Mouse (Mus musculus): ENCODE measurements around the gene Rfc4. TPM values are rescaled to one million over a fixed set of nuclear protein-coding genes. Genes with fewer than 3 reads are reported as not detected.

Gene Rfc4
- 6.0 to 13.5 TPM (median 12.6 TPM) in 3 replicates for total RNA-seq (2017)

DNA sequence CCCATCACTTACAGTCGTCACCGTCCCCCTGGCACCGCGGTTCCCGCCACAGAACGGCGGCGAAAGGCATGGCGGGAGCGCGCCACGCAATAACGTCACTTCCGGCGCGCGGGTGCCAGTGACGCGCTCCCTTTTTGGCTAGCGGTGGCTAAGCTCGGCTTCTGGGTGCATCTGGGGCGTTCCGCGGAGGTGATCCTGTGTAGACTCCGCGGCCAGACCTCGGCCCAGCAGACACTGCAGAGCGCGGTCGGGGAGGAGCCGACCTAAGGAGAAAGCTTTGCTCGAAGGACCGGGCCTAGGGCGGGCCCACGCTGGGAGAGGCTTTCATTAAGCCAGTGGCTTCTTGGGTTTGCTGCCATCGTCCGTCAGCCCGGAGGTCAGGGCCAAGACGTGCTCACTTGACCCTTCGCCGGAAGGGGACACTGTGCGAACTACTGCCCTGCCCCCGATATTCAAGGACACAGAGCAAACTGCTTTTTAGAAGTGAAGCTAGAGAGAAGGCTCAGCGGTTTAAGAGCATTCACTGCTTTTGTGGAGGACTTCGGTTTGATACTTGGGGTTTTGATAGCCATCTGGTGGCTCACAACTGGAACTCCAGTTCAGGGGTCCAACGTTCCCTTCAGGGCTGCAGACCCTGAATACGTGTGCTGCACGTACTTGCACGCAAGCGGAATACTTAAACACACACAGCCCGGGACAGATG, at the start of gene Rfc4:
TSS of gene Rfc4 (minus strand) at position 65 of the 703 bp plus-strand sequence.
- ATAC-seq (replicated peaks; ENCODE audit: insufficient number of reproducible peaks, low FRiP score, low TSS enrichment, poor library complexity, severe bottlenecking), result peak; percentile 97

DNA sequence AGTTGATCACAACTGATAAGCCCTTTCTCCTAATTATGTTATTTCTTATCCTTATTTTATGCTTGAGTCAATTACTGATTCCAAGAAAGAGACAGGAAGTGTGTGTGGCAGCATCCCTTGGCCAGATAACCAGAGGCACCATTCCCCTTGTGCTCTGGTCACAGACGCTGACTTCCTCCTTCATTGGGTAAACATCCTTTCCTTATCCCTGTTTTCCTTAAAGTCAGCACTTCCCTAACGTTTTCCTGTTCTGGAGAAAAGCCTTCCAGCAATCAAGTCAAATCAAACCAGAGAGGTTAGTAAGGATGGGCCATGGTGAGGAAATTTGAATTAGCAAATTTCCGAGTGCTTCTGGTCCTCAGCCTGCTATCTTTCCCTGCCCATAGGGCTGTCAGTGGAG, 48.4 kb upstream of the Rfc4 start:
- ATAC-seq (replicated peaks; ENCODE audit: insufficient number of reproducible peaks, low FRiP score, low TSS enrichment, poor library complexity, severe bottlenecking), result no peak

DNA sequence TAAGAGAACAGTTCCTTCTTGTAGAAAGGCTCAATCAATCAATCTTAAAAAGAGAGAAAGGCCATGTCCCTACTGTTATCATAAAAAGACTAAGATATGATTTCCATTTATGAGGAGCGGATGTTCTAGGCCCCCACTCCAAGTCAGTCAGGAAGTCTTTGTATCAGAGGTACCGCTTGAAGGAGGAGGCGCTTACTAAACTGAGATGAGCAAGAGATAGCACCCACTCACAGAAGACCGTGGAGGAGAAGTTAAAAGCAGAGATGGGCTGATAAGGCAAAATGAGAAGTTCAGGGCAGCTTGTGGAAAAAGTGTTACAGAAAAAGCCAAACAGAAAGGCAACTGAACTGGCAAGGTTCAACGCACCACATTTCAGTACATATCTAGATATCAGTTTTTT, 47.3 kb upstream of the Rfc4 start:
- no peak for ATAC-seq (replicated peaks; ENCODE audit: insufficient number of reproducible peaks, low FRiP score, low TSS enrichment, poor library complexity, severe bottlenecking)

DNA sequence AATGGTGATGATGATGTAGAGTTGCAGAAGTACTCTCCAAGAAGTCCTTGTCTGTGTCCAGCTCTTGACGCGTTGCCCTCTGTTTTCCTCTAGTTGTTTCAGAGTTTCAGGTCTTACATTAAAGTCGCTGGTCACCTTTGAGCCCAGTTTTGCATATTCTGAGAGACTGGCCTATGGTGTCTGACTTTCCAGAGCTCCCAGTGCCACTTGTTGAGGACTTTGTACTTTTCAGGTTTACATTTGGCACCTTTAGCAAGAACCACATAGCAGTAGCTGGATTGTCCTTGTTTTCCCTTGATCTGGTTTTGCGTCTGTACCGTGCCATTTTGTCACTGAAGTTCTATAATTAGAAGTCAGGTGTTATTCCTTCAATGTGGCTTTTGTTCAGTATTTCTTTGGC, 46.4 kb upstream of the Rfc4 start:
- no peak for ATAC-seq (replicated peaks; ENCODE audit: insufficient number of reproducible peaks, low FRiP score, low TSS enrichment, poor library complexity, severe bottlenecking)

DNA sequence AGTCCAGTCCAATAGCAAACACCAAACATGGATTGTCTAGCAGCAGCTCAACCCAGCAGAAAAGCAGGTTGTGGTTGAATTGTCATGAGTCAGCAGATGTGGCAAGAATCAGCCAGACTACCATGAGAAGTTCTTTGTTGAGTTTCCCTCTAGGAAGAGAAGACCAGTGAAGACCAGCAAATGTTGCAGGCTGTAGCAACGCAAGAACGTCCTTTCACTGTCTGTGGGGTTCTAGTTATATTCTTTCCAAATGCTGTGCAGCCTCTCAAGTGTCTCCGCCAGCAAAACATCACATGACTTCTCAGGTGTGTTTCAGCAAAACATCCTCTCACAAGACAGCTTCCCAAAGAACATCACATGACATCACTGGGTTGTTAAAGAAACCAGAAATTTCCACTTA, 43.3 kb upstream of the Rfc4 start:
- ATAC-seq (replicated peaks; ENCODE audit: insufficient number of reproducible peaks, low FRiP score, low TSS enrichment, poor library complexity, severe bottlenecking), result no peak

DNA sequence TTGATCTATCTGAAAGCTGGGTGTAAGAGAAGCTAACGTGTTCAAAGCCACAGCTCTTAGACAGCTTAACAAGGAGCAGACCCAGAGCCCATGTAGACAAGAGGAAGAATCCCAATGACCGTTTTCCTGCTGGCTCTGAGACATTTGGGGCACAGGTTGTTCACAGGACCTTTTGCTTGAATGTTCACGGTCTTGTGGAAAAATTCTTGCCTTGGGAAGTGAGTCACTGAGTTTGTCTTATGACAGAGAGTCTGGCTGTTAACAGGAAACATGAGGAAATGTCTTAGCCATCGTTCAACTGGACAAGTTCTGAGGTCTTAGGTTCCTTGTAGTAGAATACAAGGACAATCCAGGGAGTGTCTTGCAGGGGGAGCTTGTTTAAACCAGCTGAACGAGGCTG, 39.5 kb upstream of the Rfc4 start:
- no peak for ATAC-seq (replicated peaks; ENCODE audit: insufficient number of reproducible peaks, low FRiP score, low TSS enrichment, poor library complexity, severe bottlenecking)

DNA sequence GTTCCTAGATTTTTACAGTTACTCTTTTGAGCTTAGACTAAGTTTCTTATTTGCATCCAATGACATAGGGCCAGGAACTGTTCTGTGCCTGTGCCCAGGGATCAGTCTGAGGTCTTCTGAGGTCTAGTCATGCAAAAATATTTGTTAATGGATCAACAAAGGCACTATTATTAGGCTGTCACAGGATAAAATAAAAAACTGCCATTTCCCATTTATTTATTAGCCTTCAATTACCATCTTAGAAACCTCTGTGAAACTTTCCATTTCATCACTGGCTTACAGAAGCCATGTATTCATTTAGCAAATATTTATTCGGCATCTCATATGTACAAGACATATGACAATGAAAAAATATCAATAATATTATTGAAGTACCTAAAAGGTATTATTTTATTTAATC, 39.1 kb upstream of the Rfc4 start:
- no peak for ATAC-seq (replicated peaks; ENCODE audit: insufficient number of reproducible peaks, low FRiP score, low TSS enrichment, poor library complexity, severe bottlenecking)

DNA sequence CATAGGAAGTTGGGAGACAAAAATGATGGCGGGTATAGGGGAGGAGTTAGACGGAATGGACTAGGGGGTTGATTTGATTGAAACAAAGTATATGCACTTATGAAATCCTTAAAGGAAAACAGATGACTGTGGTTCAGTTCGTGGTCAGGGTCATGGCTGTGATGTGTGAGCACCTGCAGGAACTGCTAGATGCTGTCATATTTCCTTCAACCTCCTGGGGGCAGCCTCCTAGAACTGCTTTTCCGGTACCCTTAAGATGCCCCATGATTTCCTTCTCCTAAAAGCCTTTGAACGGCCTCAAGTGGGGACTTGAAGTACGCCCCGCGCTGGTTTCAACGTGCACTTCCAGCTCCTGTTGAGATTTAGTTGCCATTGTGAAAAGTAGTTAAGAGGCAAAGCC, 37.9 kb upstream of the Rfc4 start:
- no peak for ATAC-seq (replicated peaks; ENCODE audit: insufficient number of reproducible peaks, low FRiP score, low TSS enrichment, poor library complexity, severe bottlenecking)

DNA sequence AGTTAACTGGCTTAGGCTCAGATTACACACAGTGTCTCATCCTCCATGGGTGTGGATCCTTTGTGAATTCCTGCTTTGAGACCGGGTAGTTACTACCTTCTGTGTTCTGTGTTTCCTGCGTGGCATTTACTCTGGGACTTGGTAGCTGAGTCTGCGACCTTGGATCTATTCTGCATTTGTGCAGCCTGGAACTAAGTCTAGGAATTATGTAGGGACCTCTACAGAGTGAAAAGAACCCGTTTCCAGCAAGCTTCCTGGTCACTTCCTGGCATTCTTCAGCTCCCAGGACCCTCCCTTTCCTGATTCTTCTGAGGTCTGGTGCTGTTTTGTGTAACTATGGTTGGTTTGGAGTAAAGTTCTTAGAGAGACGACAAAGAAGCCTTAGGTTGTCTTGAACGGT, 36.9 kb upstream of the Rfc4 start:
- no peak for ATAC-seq (replicated peaks; ENCODE audit: insufficient number of reproducible peaks, low FRiP score, low TSS enrichment, poor library complexity, severe bottlenecking)

DNA sequence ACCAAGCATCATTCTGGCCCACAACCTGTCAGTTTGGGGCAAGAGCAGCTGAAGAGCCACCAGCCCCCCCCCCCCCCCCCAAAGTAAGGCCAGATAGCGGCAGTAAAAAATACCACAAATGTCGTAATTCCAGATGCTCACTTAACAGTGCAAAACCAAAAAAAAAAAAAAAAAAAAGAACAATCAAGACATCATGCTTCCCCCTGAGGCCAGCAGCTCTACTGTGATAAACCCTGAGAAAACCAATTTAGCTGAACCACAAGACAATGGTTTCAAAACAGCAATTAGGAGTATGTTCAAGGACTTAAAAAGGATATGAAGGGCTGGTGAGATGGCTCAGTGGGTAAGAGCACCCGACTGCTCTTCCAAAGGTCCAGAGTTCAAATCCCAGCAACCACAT, 34.6 kb upstream of the Rfc4 start:
- no peak for ATAC-seq (replicated peaks; ENCODE audit: insufficient number of reproducible peaks, low FRiP score, low TSS enrichment, poor library complexity, severe bottlenecking)

DNA sequence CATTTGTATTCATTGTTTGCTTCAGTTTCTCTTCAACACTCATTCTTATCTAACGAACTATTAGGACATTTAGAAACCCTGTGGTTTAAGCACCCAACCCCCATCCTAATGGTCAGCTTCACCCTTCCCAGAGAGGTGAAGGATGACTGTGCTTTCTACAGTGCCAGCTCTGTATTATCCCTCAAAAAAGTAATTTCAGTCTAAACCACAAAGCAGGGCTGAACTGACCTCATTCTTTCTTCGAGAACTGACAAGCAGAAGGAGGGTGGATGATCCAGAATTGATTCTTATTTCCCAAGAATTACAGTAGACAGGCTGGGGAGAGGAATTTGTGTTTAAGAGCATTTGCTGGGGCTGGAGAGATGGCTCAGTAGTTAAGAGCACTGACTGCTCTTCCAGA, 32.2 kb upstream of the Rfc4 start:
- no peak for ATAC-seq (replicated peaks; ENCODE audit: insufficient number of reproducible peaks, low FRiP score, low TSS enrichment, poor library complexity, severe bottlenecking)

DNA sequence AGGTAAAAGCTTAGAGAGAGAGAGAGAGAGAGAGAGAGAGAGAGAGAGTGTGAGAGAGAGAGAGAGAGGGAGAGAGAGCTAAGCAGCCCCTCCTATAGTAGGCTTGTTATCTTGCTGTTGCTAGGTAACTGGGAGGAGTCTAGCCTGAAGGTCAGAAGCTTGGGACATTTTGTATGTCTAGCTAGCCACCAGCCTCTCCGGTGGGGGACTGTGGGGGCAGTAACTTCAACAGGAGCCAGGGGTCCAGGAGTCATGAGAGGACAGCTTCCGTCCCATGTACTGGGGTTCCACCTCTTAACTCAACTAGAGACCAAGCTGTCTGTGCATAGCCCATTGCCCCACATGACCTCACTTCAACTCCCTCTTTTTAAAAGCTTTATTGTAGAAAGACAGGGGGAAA, 31.4 kb upstream of the Rfc4 start:
- ATAC-seq (replicated peaks; ENCODE audit: insufficient number of reproducible peaks, low FRiP score, low TSS enrichment, poor library complexity, severe bottlenecking), result no peak

DNA sequence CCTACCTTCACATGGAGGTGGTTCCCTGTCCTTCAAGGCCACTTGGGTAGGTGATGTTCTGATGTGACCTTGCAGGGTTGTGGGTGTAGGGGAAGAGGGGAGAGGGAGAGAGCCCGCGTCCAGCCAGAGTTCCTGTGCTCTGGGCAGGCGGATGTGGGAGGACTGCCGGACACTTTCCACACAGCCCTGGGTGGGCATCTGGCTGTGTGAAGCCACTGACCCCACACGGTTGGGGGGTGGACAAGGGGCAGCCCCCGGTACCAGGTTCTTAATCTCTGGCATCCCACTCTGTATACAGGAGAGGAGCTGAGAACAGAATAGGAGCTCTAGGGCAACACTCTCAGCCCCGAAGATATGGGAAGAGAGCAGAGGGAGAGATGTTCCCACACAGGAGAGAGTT, 30.8 kb upstream of the Rfc4 start:
- no peak for ATAC-seq (replicated peaks; ENCODE audit: insufficient number of reproducible peaks, low FRiP score, low TSS enrichment, poor library complexity, severe bottlenecking)

DNA sequence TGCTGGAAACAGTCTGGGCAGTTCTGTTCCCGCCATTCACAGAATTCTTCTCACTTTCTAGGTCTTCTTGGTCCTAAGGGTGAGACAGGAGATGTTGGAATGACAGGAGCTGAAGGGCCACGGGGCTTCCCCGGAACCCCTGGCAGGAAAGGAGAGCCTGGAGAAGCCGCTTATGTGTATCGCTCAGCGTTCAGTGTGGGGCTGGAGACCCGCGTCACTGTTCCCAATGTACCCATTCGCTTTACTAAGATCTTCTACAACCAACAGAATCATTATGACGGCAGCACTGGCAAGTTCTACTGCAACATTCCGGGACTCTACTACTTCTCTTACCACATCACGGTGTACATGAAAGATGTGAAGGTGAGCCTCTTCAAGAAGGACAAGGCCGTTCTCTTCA, 29.5 kb upstream of the Rfc4 start:
- ATAC-seq (replicated peaks; ENCODE audit: insufficient number of reproducible peaks, low FRiP score, low TSS enrichment, poor library complexity, severe bottlenecking), result no peak

DNA sequence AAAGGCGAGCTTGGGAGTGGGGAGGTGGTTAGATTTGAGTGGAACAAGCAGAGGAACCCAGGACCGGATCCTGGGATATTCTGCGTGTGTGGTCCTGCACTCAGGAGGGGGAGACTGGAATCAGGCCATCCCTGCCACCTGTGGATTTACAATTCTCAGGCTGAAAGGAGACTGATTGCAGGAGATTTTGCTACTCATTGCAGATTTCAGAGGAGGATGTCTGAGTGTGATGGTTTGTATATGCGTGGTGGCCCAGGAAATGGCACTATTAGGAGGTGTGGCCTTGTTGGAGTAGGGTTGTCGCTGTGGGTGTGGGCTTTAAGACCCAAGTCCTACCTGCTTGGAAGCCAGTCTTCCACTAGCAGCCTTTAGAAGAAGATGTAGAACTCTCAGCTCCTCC, 26.7 kb upstream of the Rfc4 start:
- no peak for ATAC-seq (replicated peaks; ENCODE audit: insufficient number of reproducible peaks, low FRiP score, low TSS enrichment, poor library complexity, severe bottlenecking)

DNA sequence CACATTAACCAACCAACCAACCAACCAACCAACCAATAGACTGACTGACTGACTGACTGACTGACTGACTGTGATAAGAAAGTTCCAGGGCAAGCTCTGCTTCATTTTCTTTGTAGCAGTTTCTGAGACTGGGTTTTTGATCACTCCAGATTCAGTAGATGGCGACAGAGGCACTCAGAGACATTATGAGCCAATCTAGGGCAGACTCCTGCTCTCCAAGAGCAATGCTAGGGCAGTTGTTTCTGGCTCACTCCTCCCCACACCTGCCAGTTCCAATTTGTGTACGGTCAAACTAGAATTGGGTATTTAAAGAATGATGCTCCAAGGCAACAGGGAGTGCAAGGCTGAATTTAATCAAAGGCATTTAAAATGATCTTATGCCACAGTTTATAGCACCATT, 23.9 kb upstream of the Rfc4 start:
- no peak for ATAC-seq (replicated peaks; ENCODE audit: insufficient number of reproducible peaks, low FRiP score, low TSS enrichment, poor library complexity, severe bottlenecking)

DNA sequence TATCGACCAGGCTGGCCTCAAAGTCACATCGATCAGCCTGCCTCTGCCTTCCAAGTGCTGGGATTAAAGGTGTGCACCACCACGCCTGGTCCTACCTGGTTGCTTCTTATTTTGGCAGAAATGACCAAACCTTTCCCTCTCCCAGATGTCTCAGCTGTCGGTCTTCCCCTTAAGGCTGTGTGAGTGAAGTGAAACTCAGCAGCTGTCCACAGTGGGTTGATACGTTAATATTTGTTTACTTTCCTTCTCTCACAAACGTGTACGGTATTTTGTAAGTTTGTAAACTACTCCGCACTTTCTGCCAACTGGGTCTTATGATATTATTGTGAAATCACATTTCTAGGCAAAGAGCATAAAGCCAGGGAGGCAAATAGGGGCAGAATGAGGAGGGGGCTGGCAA, 21.9 kb upstream of the Rfc4 start:
- ATAC-seq (replicated peaks; ENCODE audit: insufficient number of reproducible peaks, low FRiP score, low TSS enrichment, poor library complexity, severe bottlenecking), result no peak

DNA sequence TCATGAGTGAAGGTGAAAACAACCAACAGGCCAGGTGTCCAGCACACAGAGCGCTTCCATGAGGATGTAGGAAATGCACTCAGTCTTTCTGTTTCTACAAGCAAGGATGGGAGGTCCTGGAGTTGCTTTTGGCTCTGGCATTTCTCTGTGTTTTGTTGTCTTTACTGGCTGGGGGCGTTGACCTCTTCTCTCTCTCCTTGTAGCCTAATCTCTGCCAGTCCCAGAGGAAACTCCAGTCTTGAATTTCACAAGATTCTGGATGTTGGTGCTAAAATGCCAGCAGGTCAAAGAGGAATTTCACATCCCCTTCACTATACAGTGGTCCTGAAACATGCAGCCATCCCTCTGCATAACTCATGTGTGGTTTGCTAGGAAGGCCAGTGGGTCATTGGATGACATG, 21.4 kb upstream of the Rfc4 start:
- ATAC-seq (replicated peaks; ENCODE audit: insufficient number of reproducible peaks, low FRiP score, low TSS enrichment, poor library complexity, severe bottlenecking), result no peak

DNA sequence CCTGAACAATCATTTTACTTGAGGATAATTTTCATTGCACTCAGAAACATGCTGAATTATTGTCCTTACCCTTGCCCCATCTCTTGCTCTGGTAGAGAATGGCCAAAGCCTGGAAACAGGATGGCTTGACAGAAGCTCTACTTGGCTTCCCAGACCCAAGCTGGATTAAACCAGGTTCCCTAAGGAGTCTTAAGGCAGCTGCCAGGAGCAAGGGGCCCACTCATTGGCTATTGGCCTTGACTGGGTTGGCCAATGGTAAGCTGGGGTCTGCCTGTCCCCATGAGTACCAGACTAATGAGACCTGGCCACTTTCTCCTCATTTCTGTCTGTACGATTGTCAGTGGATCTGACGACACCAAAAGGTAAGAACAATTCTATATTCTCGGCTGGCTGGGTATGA, 18.7 kb upstream of the Rfc4 start, which contains the start of gene Adipoq:
TSS of gene Adipoq (plus strand) at position 257 of the 400 bp plus-strand sequence.
- no peak for ATAC-seq (replicated peaks; ENCODE audit: insufficient number of reproducible peaks, low FRiP score, low TSS enrichment, poor library complexity, severe bottlenecking)

DNA sequence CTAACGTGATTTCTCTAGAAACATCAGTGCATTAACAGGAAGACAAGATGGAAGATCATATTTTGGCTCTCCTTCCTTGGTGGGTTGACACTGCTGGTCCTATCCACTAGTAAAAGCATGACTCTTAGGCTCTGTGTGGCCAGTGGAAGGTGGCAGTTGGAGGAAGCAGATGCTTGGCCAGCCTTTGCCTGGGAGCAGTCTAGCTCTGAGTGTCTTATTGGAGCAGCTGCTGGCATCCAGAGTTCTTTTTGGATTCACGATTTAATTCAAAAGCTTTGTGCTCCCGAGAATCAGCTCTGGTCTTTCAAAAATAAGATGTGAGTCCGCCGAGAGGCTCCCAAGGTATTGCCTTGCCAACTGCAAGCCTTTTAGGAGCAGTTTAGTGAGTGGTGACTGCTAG, 17.7 kb upstream of the Rfc4 start:
- no peak for ATAC-seq (replicated peaks; ENCODE audit: insufficient number of reproducible peaks, low FRiP score, low TSS enrichment, poor library complexity, severe bottlenecking)

DNA sequence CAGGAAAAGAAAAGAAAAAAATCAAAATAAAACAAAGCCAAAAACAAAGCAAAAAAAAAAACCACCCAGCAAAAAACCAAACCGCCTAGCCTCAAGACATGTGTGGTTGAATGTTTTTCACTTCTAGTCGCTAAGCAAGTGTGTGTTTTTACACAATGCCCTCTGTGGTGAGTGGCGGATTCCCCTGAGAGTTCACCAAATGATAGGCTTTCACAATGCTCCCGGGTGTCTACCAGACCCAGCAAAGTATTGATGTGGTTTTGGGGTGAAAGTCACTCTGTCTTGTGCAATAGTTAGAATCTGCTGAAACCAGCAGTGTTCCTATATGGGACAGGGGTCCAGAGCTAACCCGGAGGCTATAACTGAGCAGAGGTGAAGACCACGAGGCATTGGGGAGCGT, 16.8 kb upstream of the Rfc4 start:
- peak; percentile 92 for ATAC-seq (replicated peaks; ENCODE audit: insufficient number of reproducible peaks, low FRiP score, low TSS enrichment, poor library complexity, severe bottlenecking)

Measured in monocyte, adult 5-6 weeks (primary cell).